ENCODE assay signal across 8 mouse cellular contexts in the genomic region with DNA sequence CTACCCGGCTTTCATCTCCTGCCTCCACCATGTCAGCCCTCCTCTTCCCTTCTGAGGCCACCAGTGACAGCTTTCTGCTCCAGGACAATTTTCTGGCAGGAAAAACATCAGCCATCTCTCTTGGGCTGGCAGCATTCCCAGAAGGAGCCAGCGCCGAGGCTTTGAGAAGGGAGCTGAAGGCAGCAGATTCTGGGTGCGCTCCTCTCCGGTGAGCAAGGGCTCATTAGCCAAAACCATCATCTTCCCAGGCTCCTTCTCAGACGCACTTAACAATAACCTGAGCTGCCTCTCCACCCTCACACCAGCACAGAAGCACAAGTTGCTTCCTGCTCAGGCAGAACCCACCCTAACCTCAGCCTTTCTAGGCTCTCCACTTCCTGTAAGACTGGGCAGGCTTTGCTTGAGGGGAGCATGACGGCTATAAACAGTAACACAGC. TPM values are rescaled to one million over a fixed set of nuclear protein-coding genes. Genes with fewer than 3 reads are reported as not detected.
DNase-seq lines count a peak whose midpoint lies in the region; ATAC-seq lines count a peak whose summit lies in the region.

No protein-coding gene starts in this region.

- peak; percentile 55 for DNase-seq in kidney, adult 18-20 months
- DNase-seq in kidney, adult 11 months, result no peak
- DNase-seq in Muller cell, postnatal 12 days (ENCODE audit: inconsistent ontology term), result peak; percentile 11
- DNase-seq in kidney, postnatal 14 days, result peak; percentile 67
- DNase-seq in right cerebral cortex, adult 18-20 months, result peak; percentile 79
- no peak for DNase-seq in embryo, embryonic 11 days

- ATAC-seq in frontal cortex, adult (ENCODE audit: low TSS enrichment), result peak; percentile 89
- no peak for ATAC-seq in erythroid progenitor cell, adult 5-6 weeks (replicated peaks; ENCODE audit: low FRiP score, poor library complexity, severe bottlenecking)

RNA-seq across cellular contexts. Expression of a gene that starts 4.9 kb away (rescaled TPM):
- total RNA-seq in erythroid progenitor cell, adult 5-6 weeks (2015; ENCODE audit: low replicate concordance), result 0.36 TPM in 1 of 2 replicates, not detected in the other
- total RNA-seq in erythroid progenitor cell, adult 5-6 weeks (2017; ENCODE audit: low replicate concordance), result 0.51 TPM in 1 of 2 replicates, not detected in the other

RNA-seq across cellular contexts. Expression of a gene that starts 28.2 kb away (rescaled TPM):
- 131 and 152 TPM in 2 replicates for total RNA-seq in erythroid progenitor cell, adult 5-6 weeks (2015; ENCODE audit: low replicate concordance)
- 227 and 245 TPM in 2 replicates for total RNA-seq in erythroid progenitor cell, adult 5-6 weeks (2017; ENCODE audit: low replicate concordance)

Comparison
In these comparisons a context has a peak if more than half of its experiments do, and no peak if none do; other contexts are left out.
1. DNase-seq: peak in kidney, adult 18-20 months (single experiment), Muller cell, postnatal 12 days (single experiment), kidney, postnatal 14 days (single experiment) and right cerebral cortex, adult 18-20 months (single experiment); none in kidney, adult 11 months (single experiment) and embryo, embryonic 11 days (single experiment).